Mouse (Mus musculus): ENCODE measurements around the gene Tctn3. TPM values are rescaled to one million over a fixed set of nuclear protein-coding genes. Genes with fewer than 3 reads are reported as not detected.
"Not testable (repeated sequence)": the region's sequence is repeated elsewhere in the genome, so short reads cannot be mapped to it uniquely, and the experiment has no call there.

The Tctn3 gene
- total RNA-seq, 2 experiments from 2014 or later: 2.5 to 3.2 TPM

GRCm38 (mm10) chr19:40628950-40629349 is 16.9 kb upstream of the Tctn3 start:
- ATAC-seq (ENCODE audit: poor library complexity, severe bottlenecking): peak; percentile 42; the same call in 1 of the 2 replicates

- no peak for ATAC-seq (ENCODE audit: poor library complexity, severe bottlenecking)
Observed at GRCm38 (mm10) chr19:40625935-40626334, 13.9 kb upstream of the Tctn3 start.

GRCm38 (mm10) chr19:40621616-40622015 is 9.6 kb upstream of the Tctn3 start:
- peak; percentile 71 for ATAC-seq (ENCODE audit: poor library complexity, severe bottlenecking)

- ATAC-seq (ENCODE audit: poor library complexity, severe bottlenecking): no peak
Observed at GRCm38 (mm10) chr19:40616021-40616420, 4.0 kb upstream of the Tctn3 start.

GRCm38 (mm10) chr19:40614811-40615210 is 2.8 kb upstream of the Tctn3 start:
- ATAC-seq (ENCODE audit: poor library complexity, severe bottlenecking): no peak

GRCm38 (mm10) chr19:40607676-40608075 is 4.4 kb downstream of the Tctn3 start:
- no peak for ATAC-seq (ENCODE audit: poor library complexity, severe bottlenecking)

- no peak for ATAC-seq (ENCODE audit: poor library complexity, severe bottlenecking)
Observed at GRCm38 (mm10) chr19:40605189-40605588, 6.8 kb downstream of the Tctn3 start.

- ATAC-seq (ENCODE audit: poor library complexity, severe bottlenecking): no peak
Observed at GRCm38 (mm10) chr19:40601870-40602269, 10.2 kb downstream of the Tctn3 start.

- ATAC-seq (ENCODE audit: poor library complexity, severe bottlenecking): not testable (repeated sequence)
Observed at GRCm38 (mm10) chr19:40600846-40601245, 11.2 kb downstream of the Tctn3 start.

- no peak for ATAC-seq (ENCODE audit: poor library complexity, severe bottlenecking)
Observed at GRCm38 (mm10) chr19:40595831-40596230, 16.2 kb downstream of the Tctn3 start.

GRCm38 (mm10) chr19:40595231-40595630 is 16.8 kb downstream of the Tctn3 start:
- ATAC-seq (ENCODE audit: poor library complexity, severe bottlenecking): no peak

GRCm38 (mm10) chr19:40589530-40589880 is 22.5 kb downstream of the Tctn3 start:
- peak; percentile 9 for ATAC-seq (ENCODE audit: poor library complexity, severe bottlenecking)

GRCm38 (mm10) chr19:40588847-40589529 is 23.0 kb downstream of the Tctn3 start:
- ATAC-seq (ENCODE audit: poor library complexity, severe bottlenecking): peak; percentile 82

GRCm38 (mm10) chr19:40588293-40588654 is 23.8 kb downstream of the Tctn3 start, which contains the start of gene Aldh18a1:
Gene Aldh18a1 (minus strand): TSS chr19:40588463.
- peak; percentile 94 for ATAC-seq (ENCODE audit: poor library complexity, severe bottlenecking)

- ATAC-seq (ENCODE audit: poor library complexity, severe bottlenecking): no peak
Observed at GRCm38 (mm10) chr19:40587491-40588292, 24.3 kb downstream of the Tctn3 start.

- no peak for ATAC-seq (ENCODE audit: poor library complexity, severe bottlenecking)
Observed at GRCm38 (mm10) chr19:40586908-40587307, 25.1 kb downstream of the Tctn3 start.

- ATAC-seq (ENCODE audit: poor library complexity, severe bottlenecking): no peak
Observed at GRCm38 (mm10) chr19:40581662-40582061, 30.4 kb downstream of the Tctn3 start.

GRCm38 (mm10) chr19:40580902-40581301 is 31.1 kb downstream of the Tctn3 start:
- ATAC-seq (ENCODE audit: poor library complexity, severe bottlenecking): no peak

- ATAC-seq (ENCODE audit: poor library complexity, severe bottlenecking): no peak
Observed at GRCm38 (mm10) chr19:40575438-40575837, 36.6 kb downstream of the Tctn3 start.

GRCm38 (mm10) chr19:40570726-40571125 is 41.3 kb downstream of the Tctn3 start:
- ATAC-seq (ENCODE audit: poor library complexity, severe bottlenecking): no peak

- no peak for ATAC-seq (ENCODE audit: poor library complexity, severe bottlenecking)
Observed at GRCm38 (mm10) chr19:40567616-40568015, 44.4 kb downstream of the Tctn3 start.

Data from megakaryocyte, adult 5-6 weeks (primary cell).